Mouse (Mus musculus): Measurements from ENCODE around the gene Rbck1.

GRCm38 (mm10) chr2:152367917-152368316 is 35.5 kb upstream of the Rbck1 start:
- TF ChIP-seq CTCF (IDR thresholded peaks at IDR 0.05; ENCODE audit: control insufficient read depth, insufficient read depth, insufficient replicate concordance, low read depth, low read length): no peak
- TF ChIP-seq POLR2A (IDR thresholded peaks at IDR 0.05; ENCODE audit: control insufficient read depth, low read depth, low read length): no peak
